Mouse (Mus musculus) small intestine, adult 2 months (tissue): ENCODE measurements around the gene C330021F23Rik. TPM values are rescaled to one million over a fixed set of nuclear protein-coding genes. Genes with fewer than 3 reads are reported as not detected.
"Not testable (repeated sequence)": the region's sequence is repeated elsewhere in the genome, so short reads cannot be mapped to it uniquely, and the experiment has no call there.

Experiments used
- H3K27ac ChIP-seq: fragments of 200-500 bp; 2 replicates; pipeline ENCODE4 v1.5.1; 2012; ENCODE audit warnings: low read depth, low read length, control low read depth, inconsistent platforms; ENCODE audit not compliant: insufficient read depth
- H3K27me3 ChIP-seq: fragments of 200-500 bp; 2 replicates; pipeline ENCODE4 v1.6.1; 2012; ENCODE audit warnings: mild to moderate bottlenecking, moderate library complexity, low read length, inconsistent platforms; ENCODE audit not compliant: control insufficient read depth, insufficient read depth
- H3K36me3 ChIP-seq: fragments of 200-500 bp; 2 replicates; pipeline ENCODE4 v1.6.1; 2012; ENCODE audit warnings: mild to moderate bottlenecking, low read length, control low read depth, inconsistent platforms; ENCODE audit not compliant: control insufficient read depth, insufficient read depth
- H3K4me1 ChIP-seq: fragments of 200-500 bp; 2 replicates; pipeline ENCODE4 v1.6.1; 2012; ENCODE audit warnings: low read length, inconsistent platforms, mixed read lengths; ENCODE audit not compliant: control insufficient read depth, insufficient read depth, insufficient read length
- H3K4me3 ChIP-seq: fragments of 200-500 bp; 2 replicates; pipeline ENCODE4 v1.5.1; 2012; ENCODE audit warnings: low read depth, mild to moderate bottlenecking, control low read depth, inconsistent platforms, low read length, moderate library complexity
- CTCF ChIP-seq: fragments of 200-500 bp; IDR thresholded peaks from 2 replicates; pipeline ENCODE4 v1.5.1; 2012; ENCODE audit warnings: low read depth, mild to moderate bottlenecking, control low read depth, inconsistent platforms, low read length, moderate library complexity, mixed read lengths; ENCODE audit not compliant: insufficient replicate concordance, insufficient read length; ENCODE audit errors: extremely low read depth
- POLR2A ChIP-seq: fragments of 200-500 bp; IDR thresholded peaks from 2 replicates; pipeline ENCODE4 v1.6.1; 2012; ENCODE audit warnings: low read depth, mild to moderate bottlenecking, control low read depth, inconsistent platforms, low read length, moderate library complexity
- WGBS: fragments of 180-500 bp; shearing (Covaris S2); methylation state at CpG from one replicate; pipeline ENCODE4 v1.1.7; 2018; 5-methylcytosine and 5-hydroxymethylcytosine counted together
- polyA plus RNA-seq: library from polyadenylated mRNA; depleted of rRNA; stranded (reverse); fragments of >200 nt; gene quantifications from 2 replicates; pipeline ENCODE4 v1.2.3, GENCODE M21; 2012

Gene C330021F23Rik
- polyA plus RNA-seq, 1 experiment: 3.4 TPM

- no peaks in the 10 kb centered on the region for H3K36me3 ChIP-seq
- TF ChIP-seq CTCF (no peak), POLR2A (no peak)
- H3K27me3 ChIP-seq: no peaks in the 10 kb centered on the region
- H3K4me1 ChIP-seq: peaks cover 3% of the 10 kb centered on the region; the same call in 1 of the 2 replicates
- no peak overlapping the region for H3K27ac ChIP-seq
- no peak overlapping the region for H3K4me3 ChIP-seq
- 97% methylated on average over 3 of the region's 3 CpGs for WGBS
These were observed 6.8 kb downstream of the C330021F23Rik start for GRCm38 (mm10) chr8:3574546-3574945.

- WGBS: 34% methylated on average over 15 of the region's 15 CpGs
- TF ChIP-seq POLR2A (no peak), CTCF (no peak)
- peaks cover 5% of the 10 kb centered on the region; the same call in 1 of the 2 replicates for H3K4me1 ChIP-seq
- H3K27me3 ChIP-seq: no peaks in the 10 kb centered on the region
- no peak overlapping the region for H3K27ac ChIP-seq
- no peaks in the 10 kb centered on the region for H3K36me3 ChIP-seq
- no peak overlapping the region for H3K4me3 ChIP-seq
These were observed 8.6 kb downstream of the C330021F23Rik start for GRCm38 (mm10) chr8:3576211-3576960.

GRCm38 (mm10) chr8:3579390-3580364 lies 11.9 kb downstream of the C330021F23Rik start:
- H3K27ac ChIP-seq: no peak overlapping the region

GRCm38 (mm10) chr8:3581961-3582360 lies 14.2 kb downstream of the C330021F23Rik start:
- H3K27ac ChIP-seq, H3K27me3 ChIP-seq, H3K4me3 ChIP-seq, H3K4me1 ChIP-seq, H3K36me3 ChIP-seq: not testable (repeated sequence)
- WGBS: 90% methylated on average over 3 of the region's 3 CpGs

More at GRCm38 (mm10) chr8:3579390-3580364, 11.9 kb downstream of the C330021F23Rik start:
- Histone ChIP-seq H3K36me3 (no peaks in the 10 kb centered on the region), H3K4me3 (no peak overlapping the region), H3K4me1 (peaks cover 5% of the 10 kb centered on the region; the same call in 1 of the 2 replicates), H3K27me3 (no peaks in the 10 kb centered on the region)
- WGBS: 43% methylated on average over 9 of the region's 9 CpGs
- no peak for TF ChIP-seq POLR2A
- no peak for TF ChIP-seq CTCF

- TF ChIP-seq CTCF: no peak
- TF ChIP-seq POLR2A: no peak
- Histone ChIP-seq H3K4me3 (no peak overlapping the region), H3K4me1 (peaks cover 3% of the 10 kb centered on the region; the same call in 1 of the 2 replicates), H3K27me3 (no peaks in the 10 kb centered on the region), H3K27ac (no peak overlapping the region), H3K36me3 (no peaks in the 10 kb centered on the region)
- 84% methylated on average over 2 of the region's 2 CpGs for WGBS
These were observed 18.7 kb downstream of the C330021F23Rik start for GRCm38 (mm10) chr8:3586452-3586851.

- Histone ChIP-seq H3K4me3 (peak within 1 kb of the TSS; percentile 82), H3K27me3 (no peaks in the 10 kb centered on the region), H3K36me3 (no peaks in the 10 kb centered on the region), H3K4me1 (peaks cover 3% of the 10 kb centered on the region; the same call in 1 of the 2 replicates), H3K27ac (peak within 1 kb of the TSS; percentile 78)
- no peak for TF ChIP-seq POLR2A
- TF ChIP-seq CTCF: no peak
- 3% methylated on average over 7 of the region's 7 CpGs for WGBS
These were observed 19.2 kb downstream of the C330021F23Rik start, which contains the start of gene Camsap3 for GRCm38 (mm10) chr8:3586993-3587390. Gene Camsap3 (plus strand): TSS chr8:3587293.
